Mouse (Mus musculus): ENCODE measurements around the gene Crybg1.
"Not testable (repeated sequence)": the region's sequence is repeated elsewhere in the genome, so short reads cannot be mapped to it uniquely, and the experiment has no call there.

- not testable (repeated sequence) for TF ChIP-seq POLR2A (IDR thresholded peaks at IDR 0.05; ENCODE audit: low read depth, low read length); CTCF (IDR thresholded peaks at IDR 0.05; ENCODE audit: extremely low read depth, insufficient read depth, insufficient read length, insufficient replicate concordance)
These were observed 222.9 kb downstream of the Crybg1 start for GRCm38 (mm10) chr10:43925776-43926175.

All from spleen, adult 2 months (tissue).